Mouse (Mus musculus): Measurements from ENCODE around the gene Mia3.
"Not testable (repeated sequence)": the region's sequence is repeated elsewhere in the genome, so short reads cannot be mapped to it uniquely, and the experiment has no call there.

Gene Mia3

GRCm38 (mm10) chr1:183369427-183370014 is at the start of gene Mia3:
Gene Mia3, minus strand, starts transcription at chr1:183369553.
- ATAC-seq (ENCODE audit: low TSS enrichment), result peak; percentile 99

GRCm38 (mm10) chr1:183417873-183418272 is 48.5 kb upstream of the Mia3 start, which contains the start of gene Hhipl2:
Gene Hhipl2, plus strand, starts transcription at chr1:183418215.
- ATAC-seq (ENCODE audit: low TSS enrichment), result no peak

DNA sequence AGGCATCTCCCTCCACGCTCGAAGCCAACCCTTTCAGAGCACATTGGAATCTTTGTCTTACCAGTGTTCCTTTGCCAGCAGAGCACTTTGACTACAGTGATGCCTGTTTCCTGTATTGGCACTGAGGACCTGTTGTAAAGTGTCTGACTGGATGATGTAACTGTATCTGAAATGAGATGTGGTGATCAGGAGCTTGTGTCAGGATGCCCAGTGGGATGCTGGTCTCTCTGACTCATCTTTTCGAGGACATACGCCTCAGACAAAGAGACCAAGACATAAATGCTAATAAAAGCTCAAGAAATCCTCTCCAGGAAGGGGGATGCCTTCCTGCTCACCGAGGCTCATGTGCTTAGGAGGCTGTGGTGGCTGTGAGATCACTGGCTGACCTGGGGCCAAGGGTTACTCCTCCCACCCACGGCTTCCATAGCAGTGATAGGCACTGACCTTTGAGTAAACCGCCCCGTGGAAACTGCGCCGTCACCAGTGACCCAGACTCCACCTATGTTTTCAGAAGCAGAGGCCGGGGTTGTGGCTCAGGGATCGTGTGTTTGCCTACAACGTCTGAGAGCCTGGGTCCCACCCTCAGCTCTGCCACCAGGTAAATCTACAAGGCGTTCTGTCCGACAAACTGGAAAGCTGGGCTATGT is 44.9 kb upstream of the Mia3 start:
- ATAC-seq (ENCODE audit: low TSS enrichment), result no peak

GRCm38 (mm10) chr1:183403396-183403795 is 34.0 kb upstream of the Mia3 start:
- ATAC-seq (ENCODE audit: low TSS enrichment), result no peak

GRCm38 (mm10) chr1:183388426-183389406 is 19.4 kb upstream of the Mia3 start, which contains the start of gene Taf1a:
Gene Taf1a, plus strand, starts transcription at chr1:183388981.
- ATAC-seq (ENCODE audit: low TSS enrichment), result peak; percentile 100

GRCm38 (mm10) chr1:183387421-183387820 is 18.1 kb upstream of the Mia3 start:
- ATAC-seq (ENCODE audit: low TSS enrichment), result not testable (repeated sequence)

DNA sequence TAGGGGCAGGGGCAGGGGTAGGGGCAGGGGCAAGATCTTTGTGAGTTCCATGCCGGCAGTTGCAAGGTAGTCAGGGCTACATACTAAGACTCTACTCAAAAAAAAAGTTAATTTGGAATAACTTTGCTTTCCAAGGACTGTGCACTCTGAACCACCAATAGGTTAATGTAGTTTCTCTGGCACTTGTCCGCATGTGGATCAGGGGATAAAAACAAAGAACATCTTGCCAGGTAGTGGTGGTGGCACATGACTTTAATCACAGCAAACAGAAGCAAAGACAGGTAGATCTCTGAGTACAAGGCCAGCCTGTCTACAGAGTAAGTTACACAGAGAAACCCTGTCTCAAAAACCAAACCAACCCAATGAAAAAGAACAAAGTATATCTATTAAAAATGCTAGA is 13.3 kb upstream of the Mia3 start:
- ATAC-seq (ENCODE audit: low TSS enrichment), result no peak

GRCm38 (mm10) chr1:183381816-183382215 is 12.5 kb upstream of the Mia3 start:
- no peak for ATAC-seq (ENCODE audit: low TSS enrichment)

GRCm38 (mm10) chr1:183379376-183379775 is 10.0 kb upstream of the Mia3 start:
- ATAC-seq (ENCODE audit: low TSS enrichment), result not testable (repeated sequence)

DNA sequence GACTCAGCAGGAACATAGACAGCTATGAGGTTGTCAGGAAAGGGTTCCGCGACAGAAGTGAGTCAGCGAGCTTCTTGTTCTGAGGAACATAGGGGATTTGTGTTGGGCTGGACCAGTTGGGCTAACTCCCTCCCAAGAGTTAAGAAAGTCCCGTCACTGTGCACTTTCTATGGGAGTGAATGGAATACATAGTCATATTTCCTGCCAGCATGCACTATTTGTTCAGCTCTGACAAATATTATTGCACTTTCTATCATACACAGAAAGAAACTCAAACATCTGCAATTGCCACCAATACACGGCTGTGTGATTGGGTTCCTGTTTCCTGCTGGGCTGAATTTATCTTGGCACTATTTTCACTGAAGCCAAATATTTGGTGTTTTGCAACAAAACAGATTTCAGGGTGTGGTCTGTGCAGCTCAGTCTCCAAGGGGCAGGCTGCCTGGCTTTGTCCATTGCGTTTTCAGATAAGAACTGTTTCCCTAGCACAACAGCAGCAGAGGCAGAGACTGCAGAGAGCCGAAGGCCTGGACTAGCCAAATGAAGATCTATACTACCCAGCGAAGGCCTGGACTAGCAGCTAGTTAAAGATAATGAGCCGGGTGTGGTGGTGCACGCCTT is 9.1 kb upstream of the Mia3 start:
- no peak for ATAC-seq (ENCODE audit: low TSS enrichment)

- ATAC-seq (ENCODE audit: low TSS enrichment), result no peak
These were observed 7.7 kb upstream of the Mia3 start for GRCm38 (mm10) chr1:183377045-183377444.

GRCm38 (mm10) chr1:183374728-183375127 is 5.4 kb upstream of the Mia3 start:
- ATAC-seq (ENCODE audit: low TSS enrichment), result no peak

GRCm38 (mm10) chr1:183368601-183369400 is 552 bp downstream of the Mia3 start:
- peak; percentile 24; the same call in 1 of the 2 replicates for ATAC-seq (ENCODE audit: low TSS enrichment)

DNA sequence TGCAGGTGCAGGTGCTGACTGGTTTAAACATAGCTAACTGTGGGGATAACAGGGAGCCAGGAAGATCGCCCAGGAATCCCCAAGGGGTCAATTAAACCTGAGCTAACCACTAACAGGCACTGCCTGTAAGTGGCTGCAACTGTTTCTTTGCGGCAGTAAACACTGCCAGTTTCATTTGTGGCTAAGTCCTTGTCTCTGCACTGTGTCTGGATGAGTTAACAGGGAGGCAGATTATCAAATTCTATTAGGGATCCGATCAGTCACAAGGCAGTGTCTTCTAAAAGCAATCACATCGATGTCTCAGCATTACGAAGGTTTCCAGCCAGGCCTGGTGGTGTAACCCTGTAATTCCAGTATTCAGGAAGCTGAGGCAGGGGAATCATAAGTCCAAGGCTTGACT is 3.0 kb downstream of the Mia3 start:
- ATAC-seq (ENCODE audit: low TSS enrichment), result no peak

DNA sequence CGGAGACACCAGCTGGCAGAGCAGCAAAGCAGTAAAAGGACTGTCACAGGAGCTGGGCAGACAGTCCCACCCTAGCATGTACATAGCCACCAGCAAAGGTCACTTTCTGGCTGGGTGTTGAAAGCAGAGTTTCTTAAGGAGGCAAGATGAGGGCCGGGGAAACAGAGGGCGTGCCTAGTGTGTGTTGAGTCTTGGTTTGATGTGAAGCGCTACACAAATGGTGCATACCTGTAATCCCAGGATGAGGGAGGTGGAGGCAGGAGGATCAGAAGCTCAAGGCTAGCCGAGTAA is 5.8 kb downstream of the Mia3 start:
- ATAC-seq (ENCODE audit: low TSS enrichment), result no peak

DNA sequence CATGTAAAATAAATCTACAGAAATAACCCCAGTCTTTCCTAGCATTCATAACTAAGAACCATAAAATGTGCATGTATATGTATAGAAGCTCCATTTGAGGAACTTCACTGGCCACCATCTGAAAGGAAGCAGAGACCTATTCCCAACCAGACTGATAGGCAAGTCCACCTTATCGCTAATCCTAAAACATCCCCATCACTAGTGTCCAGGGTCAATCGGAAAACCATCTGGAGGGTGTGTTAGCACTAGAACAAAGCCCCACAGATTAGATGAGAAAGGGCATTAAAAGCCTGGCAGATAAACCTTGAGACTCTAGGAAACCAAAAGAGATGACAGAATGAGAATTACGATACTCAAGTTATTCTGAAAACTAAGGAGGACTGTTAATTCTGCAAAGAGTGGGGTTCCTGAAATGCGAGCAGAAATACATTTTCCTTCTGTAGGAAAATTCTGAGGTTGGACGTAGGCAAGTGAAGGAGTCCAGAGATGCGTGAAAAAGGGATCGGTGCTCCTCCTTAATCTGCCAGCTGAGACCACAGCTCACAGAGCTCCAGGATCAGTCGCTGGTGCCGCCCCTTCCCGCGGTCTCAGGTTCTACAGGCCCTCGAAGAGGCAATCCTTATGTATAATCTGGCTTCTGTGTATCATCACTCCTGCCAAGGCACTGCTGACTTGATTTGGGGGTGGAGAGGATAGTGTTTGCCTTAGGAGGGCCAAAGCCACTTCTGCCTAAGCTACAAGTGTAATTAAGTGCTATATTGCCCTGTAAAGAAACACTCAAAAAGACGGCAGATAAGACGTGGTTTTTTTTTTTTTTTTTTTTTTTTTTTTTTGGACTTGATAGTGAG is 6.4 kb downstream of the Mia3 start:
- no peak for ATAC-seq (ENCODE audit: low TSS enrichment)

DNA sequence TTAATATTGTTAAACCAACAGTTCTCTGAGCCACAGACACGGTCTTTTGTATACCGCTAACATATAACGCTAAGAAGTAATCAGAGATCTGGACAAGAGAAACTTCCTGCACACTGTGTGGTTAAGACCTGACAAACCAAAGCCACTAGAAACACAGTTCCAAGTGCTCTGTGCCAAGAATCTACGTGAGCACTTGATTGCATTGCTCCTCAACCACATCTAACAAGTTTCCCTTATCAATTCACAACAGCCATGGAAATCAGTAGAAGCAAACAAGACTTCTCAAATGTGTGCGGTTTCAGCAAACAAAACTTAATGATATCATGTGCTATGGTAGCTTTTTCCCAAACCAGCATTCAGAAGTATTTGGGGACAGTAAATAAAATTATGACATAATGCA is 7.1 kb downstream of the Mia3 start:
- ATAC-seq (ENCODE audit: low TSS enrichment), result no peak

DNA sequence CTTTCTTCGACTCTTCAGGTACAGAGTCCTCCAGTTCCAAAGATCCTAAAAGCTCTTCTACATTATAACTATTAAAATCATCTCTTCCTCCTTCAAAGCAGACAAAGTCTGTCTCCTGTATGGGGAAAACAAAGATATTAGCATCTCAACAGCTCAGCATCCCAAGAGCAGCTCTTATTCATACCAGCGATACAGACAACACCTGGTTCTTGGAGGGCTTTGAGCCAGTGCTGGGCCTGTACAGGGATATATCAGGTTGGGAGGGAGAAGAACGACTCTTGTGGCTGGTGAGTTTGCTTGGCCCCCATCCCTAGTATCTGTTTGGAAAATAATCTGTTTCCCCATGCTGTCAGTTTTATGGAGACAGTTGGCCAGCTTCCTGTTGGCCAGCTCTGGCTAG is 10.5 kb downstream of the Mia3 start:
- ATAC-seq (ENCODE audit: low TSS enrichment), result no peak

- ATAC-seq (ENCODE audit: low TSS enrichment), result peak; percentile 38; the same call in 1 of the 2 replicates
These were observed 19.5 kb downstream of the Mia3 start for GRCm38 (mm10) chr1:183349840-183350239.

GRCm38 (mm10) chr1:183345817-183346195 is 23.5 kb downstream of the Mia3 start:
- ATAC-seq (ENCODE audit: low TSS enrichment), result no peak

All from frontal cortex, adult (tissue).